Mouse (Mus musculus): ENCODE data around the gene Srrm1. TPM values are rescaled to one million over a fixed set of nuclear protein-coding genes. Genes with fewer than 3 reads are reported as not detected.
"Not testable (repeated sequence)": the region's sequence is repeated elsewhere in the genome, so short reads cannot be mapped to it uniquely, and the experiment has no call there.

Srrm1 gene
- polyA plus RNA-seq, 1 experiment = 160 TPM

DNA sequence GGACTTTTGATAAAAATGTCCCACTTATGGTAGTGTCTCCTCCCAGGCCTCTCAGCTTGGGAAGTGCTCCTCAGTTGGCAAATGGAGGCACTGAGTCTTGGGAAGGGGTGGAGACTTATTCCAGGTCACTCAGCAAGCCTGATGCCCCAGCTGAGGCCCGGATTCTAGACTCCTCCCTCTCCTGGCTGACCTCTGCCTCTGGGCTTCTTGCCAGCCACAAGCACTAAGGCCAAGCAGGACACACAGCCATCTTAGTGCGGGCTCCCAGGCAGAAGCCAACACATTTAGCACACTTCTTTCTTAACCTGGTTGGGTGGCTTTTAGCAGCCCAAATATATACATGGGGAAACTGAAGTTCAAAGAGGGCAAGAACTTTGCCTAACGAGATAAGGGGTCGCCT, 46.6 kb downstream of the Srrm1 start:
- no peak for DNase-seq (ENCODE audit: extremely low spot score in 1 of 2, low spot score in 1 of 2)

DNA sequence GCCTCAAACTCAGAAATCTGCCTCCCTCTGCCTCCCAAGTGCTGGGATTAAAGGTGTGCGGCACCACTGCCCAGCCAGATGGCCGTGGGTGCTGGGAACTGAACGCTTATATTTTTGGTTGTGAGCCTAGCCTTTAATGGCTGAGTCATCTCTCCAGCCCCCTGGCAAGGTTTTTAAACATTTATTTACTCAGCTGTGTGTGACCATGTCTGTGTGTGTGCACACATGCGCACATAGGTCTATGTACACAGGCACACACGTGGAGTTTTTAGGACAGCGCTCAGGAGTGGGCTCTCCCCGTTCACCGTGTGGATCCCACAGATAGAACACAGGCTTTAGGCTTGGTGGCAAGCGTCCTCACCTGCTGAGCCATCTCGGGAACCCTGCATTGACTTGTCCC, 50.9 kb downstream of the Srrm1 start:
- no peak for DNase-seq (ENCODE audit: extremely low spot score in 1 of 2, low spot score in 1 of 2)

GRCm38 (mm10) chr4:135301166-135301565, 52.0 kb downstream of the Srrm1 start:
- no peak for DNase-seq (ENCODE audit: extremely low spot score in 1 of 2, low spot score in 1 of 2)

- no peak for DNase-seq (ENCODE audit: extremely low spot score in 1 of 2, low spot score in 1 of 2)
Observed at GRCm38 (mm10) chr4:135300248-135301041, 52.7 kb downstream of the Srrm1 start.

GRCm38 (mm10) chr4:135298680-135299079, 54.4 kb downstream of the Srrm1 start:
- no peak for DNase-seq (ENCODE audit: extremely low spot score in 1 of 2, low spot score in 1 of 2)

DNA sequence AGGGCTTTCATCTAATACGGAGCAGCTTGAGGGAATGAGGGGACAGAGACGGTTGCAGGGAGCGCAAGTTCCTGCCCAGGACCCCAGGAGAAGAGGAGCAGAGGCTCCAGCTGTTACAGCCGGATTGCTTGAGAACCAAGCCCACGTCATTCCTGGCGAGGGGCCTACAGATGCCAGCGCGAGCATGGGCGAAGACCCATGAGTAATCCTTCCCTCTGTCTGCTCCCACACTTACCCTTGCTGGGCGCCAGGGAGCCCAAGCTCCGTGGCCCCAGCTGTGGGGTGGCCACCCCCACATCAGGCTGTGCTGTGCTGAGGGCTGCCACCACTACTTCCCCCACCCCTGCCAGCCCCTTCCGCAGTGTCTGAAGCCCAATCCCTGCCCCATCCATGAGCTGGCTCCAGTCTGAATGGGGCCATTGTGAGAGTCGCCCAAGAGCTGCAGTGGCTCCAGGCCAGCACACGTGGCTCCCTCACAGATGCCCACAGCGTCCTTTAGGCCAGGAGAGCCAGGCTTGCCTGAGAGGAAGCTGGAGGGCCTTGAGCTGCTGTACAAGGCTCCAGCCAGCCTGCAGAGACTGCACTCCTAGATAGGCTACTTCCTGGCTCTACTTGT, 55.1 kb downstream of the Srrm1 start:
- DNase-seq (ENCODE audit: extremely low spot score in 1 of 2, low spot score in 1 of 2) = peak; percentile 44 to 76

DNA sequence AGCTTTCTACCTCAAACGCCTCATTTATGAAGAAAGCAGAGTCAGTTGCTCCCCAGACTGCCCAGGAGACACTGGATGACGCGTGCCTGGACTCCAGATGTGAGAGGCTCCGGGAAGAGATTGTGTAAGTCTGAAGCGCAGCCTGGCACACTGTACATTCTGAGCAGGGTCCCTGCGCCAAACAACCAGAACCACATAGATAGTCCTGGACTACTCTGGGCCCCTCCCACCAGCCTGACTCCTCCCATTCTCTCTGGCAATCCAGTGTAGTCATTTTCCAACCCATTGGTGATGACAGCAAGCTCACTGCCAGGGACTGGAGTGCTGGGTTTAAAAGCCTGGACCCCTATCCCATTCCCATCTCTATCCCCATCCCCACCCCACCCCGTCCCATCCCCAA, 56.0 kb downstream of the Srrm1 start:
- no peak for DNase-seq (ENCODE audit: extremely low spot score in 1 of 2, low spot score in 1 of 2)

GRCm38 (mm10) chr4:135296565-135296964, 56.6 kb downstream of the Srrm1 start:
- no peak for DNase-seq (ENCODE audit: extremely low spot score in 1 of 2, low spot score in 1 of 2)

GRCm38 (mm10) chr4:135293813-135294212, 59.3 kb downstream of the Srrm1 start:
- DNase-seq (ENCODE audit: extremely low spot score in 1 of 2, low spot score in 1 of 2) = no peak

DNA sequence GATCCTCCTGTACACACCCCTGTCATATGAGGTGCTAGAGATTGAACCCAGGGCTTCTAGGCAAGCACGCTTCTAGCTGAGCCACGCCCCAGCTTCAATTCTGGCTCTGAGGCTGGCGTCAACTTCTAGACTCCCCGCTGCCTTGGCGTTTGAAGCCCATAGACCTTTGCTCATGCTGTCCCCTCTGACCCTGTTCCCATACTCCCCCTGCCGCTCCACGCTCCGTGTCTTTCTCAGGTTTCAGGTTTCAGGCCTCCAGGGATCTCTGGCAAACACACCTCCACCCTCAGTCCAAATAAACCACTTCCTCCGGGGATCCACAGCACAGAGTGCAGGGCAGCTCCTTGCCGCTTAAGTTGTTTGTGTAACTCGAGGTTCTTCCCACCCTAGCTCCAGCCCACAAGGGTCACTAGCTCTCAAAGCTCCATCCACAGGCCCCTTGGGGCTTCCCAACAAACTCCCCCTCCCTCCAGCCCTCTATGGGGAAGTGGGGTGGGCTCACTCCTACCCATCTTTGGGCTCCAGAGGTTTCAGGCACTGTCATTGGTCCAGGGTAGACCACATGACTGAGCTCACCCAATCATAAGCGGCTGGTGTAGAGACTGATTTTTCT, 60.5 kb downstream of the Srrm1 start:
- no peak for DNase-seq (ENCODE audit: extremely low spot score in 1 of 2, low spot score in 1 of 2)

DNA sequence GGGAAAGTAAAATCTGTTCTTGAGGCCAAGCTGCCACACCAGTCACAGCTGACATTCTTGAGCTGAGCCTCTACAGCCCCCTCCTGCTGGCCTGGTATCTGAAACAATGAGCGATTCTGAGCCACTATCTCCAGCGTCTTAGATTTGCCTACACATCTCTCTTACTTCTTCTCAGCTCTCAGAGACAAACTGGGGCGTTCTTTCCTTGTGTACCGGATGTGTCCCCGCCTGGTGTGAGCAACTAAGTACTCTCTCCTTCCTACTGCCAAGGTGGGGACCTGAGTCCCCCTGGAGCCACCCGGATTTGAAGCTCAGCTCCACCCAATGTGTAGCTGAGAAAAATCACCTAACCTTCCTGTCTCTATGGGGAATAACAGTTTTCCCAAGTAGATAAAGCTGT, 61.3 kb downstream of the Srrm1 start:
- DNase-seq (ENCODE audit: extremely low spot score in 1 of 2, low spot score in 1 of 2) = no peak

DNA sequence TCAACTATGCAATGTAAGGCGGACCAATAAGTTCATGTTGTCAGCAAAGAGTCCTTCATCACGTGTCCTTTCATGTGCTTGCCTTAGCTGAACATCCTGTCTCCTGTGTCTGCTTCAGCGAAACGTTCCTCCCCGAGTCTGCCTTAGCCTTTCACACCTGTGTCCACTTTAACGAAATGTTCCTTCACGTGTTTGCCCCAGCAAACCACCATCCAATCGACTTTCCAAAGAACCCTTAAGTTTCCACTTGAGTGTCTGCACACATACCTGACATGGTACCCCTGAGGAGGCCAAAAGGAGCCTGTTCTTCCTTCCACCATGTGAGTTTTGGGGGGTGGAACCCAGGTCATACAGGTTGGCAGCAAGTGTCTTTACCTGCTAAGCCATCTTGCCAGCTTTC, 61.9 kb downstream of the Srrm1 start:
- no peak for DNase-seq (ENCODE audit: extremely low spot score in 1 of 2, low spot score in 1 of 2)

DNA sequence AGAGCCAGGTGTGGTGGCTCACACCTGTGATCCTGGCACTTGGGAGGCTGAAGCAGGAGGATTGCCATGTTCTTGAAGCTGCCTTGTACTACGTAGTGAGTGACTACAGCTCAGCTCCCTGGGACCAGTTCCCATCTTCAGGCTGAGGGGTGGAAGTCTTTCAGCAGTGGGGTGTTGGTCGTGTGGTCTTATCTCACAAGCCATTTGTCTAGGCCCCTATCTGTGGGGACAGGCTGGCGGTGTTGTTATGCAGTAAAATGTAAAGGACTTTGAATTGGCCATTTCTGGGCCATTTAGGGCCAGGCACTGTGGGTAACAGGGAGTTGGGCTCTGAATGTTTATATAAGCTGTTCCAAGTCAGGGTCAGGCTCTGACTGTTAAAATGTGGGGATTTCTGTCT, 65.1 kb downstream of the Srrm1 start:
- no peak for DNase-seq (ENCODE audit: extremely low spot score in 1 of 2, low spot score in 1 of 2)

- DNase-seq (ENCODE audit: extremely low spot score in 1 of 2, low spot score in 1 of 2) = no peak
Observed at GRCm38 (mm10) chr4:135286833-135287395, 66.2 kb downstream of the Srrm1 start.

DNA sequence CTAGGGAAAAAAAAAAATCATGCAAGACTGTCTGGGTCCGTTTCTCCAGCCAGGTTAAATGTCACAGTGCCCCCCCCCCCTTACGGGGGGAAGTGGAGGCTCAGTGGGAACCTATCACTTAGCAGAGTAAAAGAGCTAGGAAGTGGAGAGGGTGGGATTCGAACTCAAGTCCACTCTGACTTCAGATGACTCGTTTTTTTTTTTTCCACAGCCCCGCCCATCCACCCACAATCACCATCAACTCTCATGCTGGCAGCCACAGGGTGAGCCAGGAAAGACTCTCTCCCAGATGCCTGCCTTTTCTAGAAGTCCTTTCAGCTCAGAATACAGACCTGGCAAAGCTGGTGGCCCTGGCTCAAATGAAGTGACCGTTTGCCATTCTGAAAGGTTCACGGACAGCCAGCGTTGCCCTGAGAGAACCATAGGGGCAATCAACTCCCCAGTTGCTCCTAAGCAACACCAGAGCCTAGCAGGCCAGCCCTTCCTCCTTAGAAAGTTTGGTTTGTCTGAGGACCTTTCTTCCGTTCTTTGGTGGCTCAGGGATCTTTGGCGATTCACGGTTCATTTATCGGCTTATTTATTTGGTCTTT, 67.0 kb downstream of the Srrm1 start:
- no peak for DNase-seq (ENCODE audit: extremely low spot score in 1 of 2, low spot score in 1 of 2)

DNA sequence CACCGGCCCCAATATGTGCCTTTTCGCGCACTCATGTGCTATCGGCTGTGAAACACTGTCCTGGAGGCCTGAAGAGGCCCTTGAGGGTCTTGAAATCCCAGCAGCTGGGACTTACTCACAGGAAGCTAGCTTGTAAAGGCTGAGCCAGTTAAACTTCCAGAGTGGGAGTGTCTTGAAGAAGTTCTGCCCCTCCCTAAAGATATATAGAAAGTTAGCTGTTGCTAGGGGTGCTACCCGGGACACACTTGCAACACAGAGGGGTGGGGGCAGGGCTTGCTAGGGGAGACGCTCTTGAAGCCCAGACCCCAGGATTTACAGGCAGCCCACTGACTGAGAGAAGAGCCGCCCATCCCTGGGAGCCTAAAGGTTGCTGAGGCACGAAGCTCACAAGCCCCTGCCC, 67.7 kb downstream of the Srrm1 start:
- DNase-seq (ENCODE audit: extremely low spot score in 1 of 2, low spot score in 1 of 2) = no peak

DNA sequence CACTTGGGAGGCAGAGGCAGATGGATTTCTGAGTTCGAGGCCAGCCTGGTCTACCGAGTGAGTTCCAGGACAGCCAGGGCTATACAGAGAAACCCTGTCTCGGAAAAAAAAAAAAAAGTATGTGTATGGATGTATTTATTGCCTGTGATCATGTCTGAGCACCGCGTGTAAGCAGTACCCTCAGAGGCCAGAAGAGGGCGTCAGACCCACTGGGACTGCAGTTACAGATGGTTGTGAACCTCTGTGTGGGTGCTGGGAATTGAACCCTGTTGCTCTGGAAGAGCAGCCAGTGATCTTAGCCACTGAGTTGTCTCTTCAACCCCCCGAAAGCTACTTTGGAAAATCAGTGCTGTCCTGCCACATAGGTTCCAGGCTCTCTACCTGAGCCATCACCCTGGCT, 69.2 kb downstream of the Srrm1 start:
- no peak for DNase-seq (ENCODE audit: extremely low spot score in 1 of 2, low spot score in 1 of 2)

GRCm38 (mm10) chr4:135283417-135283816, 69.7 kb downstream of the Srrm1 start:
- no peak for DNase-seq (ENCODE audit: extremely low spot score in 1 of 2, low spot score in 1 of 2)

- peak in 1 of 2 experiments; percentile 27 for DNase-seq (ENCODE audit: extremely low spot score in 1 of 2, low spot score in 1 of 2)
Observed at GRCm38 (mm10) chr4:135282651-135283290, 70.3 kb downstream of the Srrm1 start.

DNA sequence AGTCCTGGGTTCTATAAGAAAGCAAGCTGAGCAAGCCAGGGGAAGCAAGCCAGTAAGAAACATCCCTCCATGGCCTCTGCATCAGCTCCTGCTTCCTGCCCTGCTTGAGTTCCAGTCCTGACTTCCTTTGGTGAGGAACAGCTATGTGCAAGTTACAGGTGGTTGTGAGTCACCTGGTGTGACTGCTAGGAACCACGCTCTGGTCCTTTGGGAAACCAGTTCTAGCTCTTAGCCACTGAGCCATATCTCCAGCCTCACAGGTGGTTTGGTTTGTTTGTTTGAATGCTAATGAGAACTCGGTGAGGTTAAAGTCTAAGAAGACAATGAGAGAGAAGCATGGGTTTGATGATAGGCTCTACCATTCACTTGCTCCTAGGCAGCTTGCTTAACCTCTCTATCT, 73.1 kb downstream of the Srrm1 start:
- not testable (repeated sequence) for DNase-seq (ENCODE audit: extremely low spot score in 1 of 2, low spot score in 1 of 2)
